Mouse (Mus musculus): ENCODE measurements at regions not wholly inside any gene's neighbourhood (a gene's known extent, or its start where the extent isn't known, plus 50 kb on each side); places are given as distances from the start of the nearest gene placed in this dataset.
A peak's percentile ranks its signal among the peaks of the same experiment; 100 is the strongest.

GRCm38 (mm10) chr1:109471671-109472070 lies 510.6 kb upstream of the Cdh7 start:
- no peak overlapping the region for H3K4me3 ChIP-seq (ENCODE audit: low read depth, low read length)
- no peaks in the 10 kb centered on the region for H3K27me3 ChIP-seq (ENCODE audit: insufficient read depth, low read length)
- no peak overlapping the region for H3K9ac ChIP-seq (replicated peaks; ENCODE audit: low read length, poor library complexity, severe bottlenecking)
- ATAC-seq (ENCODE audit: low FRiP score) (no peak), DNase-seq (ENCODE audit: low spot score) (peak; percentile 84)
- 71% methylated on average over 3 of the region's 3 CpGs for WGBS
- no peaks in the 10 kb centered on the region for H3K9me3 ChIP-seq (ENCODE audit: low read length)
- H3K4me1 ChIP-seq (ENCODE audit: insufficient read depth, low read length), result no peaks in the 10 kb centered on the region
- TF ChIP-seq CTCF (IDR thresholded peaks at IDR 0.05), result no peak
- no peak overlapping the region for H3K27ac ChIP-seq (ENCODE audit: low read depth, low read length)
- no peaks in the 10 kb centered on the region for H3K36me3 ChIP-seq (ENCODE audit: insufficient read depth, low read length)
- H3K4me2 ChIP-seq (ENCODE audit: low read depth, low read length, poor library complexity, severe bottlenecking), result no peak overlapping the region

GRCm38 (mm10) chr1:109481387-109481786 lies 500.8 kb upstream of the Cdh7 start:
- 53% methylated on average over 3 of the region's 3 CpGs for WGBS
- H3K4me2 ChIP-seq (ENCODE audit: low read depth, low read length, poor library complexity, severe bottlenecking), result no peak overlapping the region
- TF ChIP-seq CTCF (IDR thresholded peaks at IDR 0.05), result no peak
- no peaks in the 10 kb centered on the region for H3K27me3 ChIP-seq (ENCODE audit: insufficient read depth, low read length)
- no peak overlapping the region for H3K9ac ChIP-seq (replicated peaks; ENCODE audit: low read length, poor library complexity, severe bottlenecking)
- H3K36me3 ChIP-seq (ENCODE audit: insufficient read depth, low read length), result no peaks in the 10 kb centered on the region
- DNase-seq (ENCODE audit: low spot score) (peak; percentile 3), ATAC-seq (ENCODE audit: low FRiP score) (no peak)
- no peak overlapping the region for H3K4me3 ChIP-seq (ENCODE audit: low read depth, low read length)
- H3K27ac ChIP-seq (ENCODE audit: low read depth, low read length), result no peak overlapping the region
- no peaks in the 10 kb centered on the region for H3K4me1 ChIP-seq (ENCODE audit: insufficient read depth, low read length)
- no peaks in the 10 kb centered on the region for H3K9me3 ChIP-seq (ENCODE audit: low read length)

GRCm38 (mm10) chr1:109495936-109496335 lies 486.3 kb upstream of the Cdh7 start:
- no peaks in the 10 kb centered on the region for H3K4me1 ChIP-seq (ENCODE audit: insufficient read depth, low read length)
- no peak overlapping the region for H3K4me3 ChIP-seq (ENCODE audit: low read depth, low read length)
- no peaks in the 10 kb centered on the region for H3K36me3 ChIP-seq (ENCODE audit: insufficient read depth, low read length)
- DNase-seq (ENCODE audit: low spot score) (no peak), ATAC-seq (ENCODE audit: low FRiP score) (no peak)
- H3K27ac ChIP-seq (ENCODE audit: low read depth, low read length), result no peak overlapping the region
- no peaks in the 10 kb centered on the region for H3K9me3 ChIP-seq (ENCODE audit: low read length)
- no peak for TF ChIP-seq CTCF (IDR thresholded peaks at IDR 0.05)
- no peak overlapping the region for H3K4me2 ChIP-seq (ENCODE audit: low read depth, low read length, poor library complexity, severe bottlenecking)
- 79% methylated on average over 1 of the region's 1 CpGs for WGBS
- H3K27me3 ChIP-seq (ENCODE audit: insufficient read depth, low read length), result no peaks in the 10 kb centered on the region
- no peak overlapping the region for H3K9ac ChIP-seq (replicated peaks; ENCODE audit: low read length, poor library complexity, severe bottlenecking)

GRCm38 (mm10) chr1:109512632-109513259 lies 469.5 kb upstream of the Cdh7 start:
- DNase-seq (ENCODE audit: low spot score), result peak; percentile 69
- H3K4me2 ChIP-seq (ENCODE audit: low read depth, low read length, poor library complexity, severe bottlenecking), result no peak overlapping the region
- H3K27ac ChIP-seq (ENCODE audit: low read depth, low read length), result no peak overlapping the region
- ATAC-seq (ENCODE audit: low FRiP score), result no peak
- H3K9ac ChIP-seq (replicated peaks; ENCODE audit: low read length, poor library complexity, severe bottlenecking), result no peak overlapping the region
- no peaks in the 10 kb centered on the region for H3K27me3 ChIP-seq (ENCODE audit: insufficient read depth, low read length)
- WGBS, result 84% methylated on average over 1 of the region's 1 CpGs
- TF ChIP-seq CTCF (IDR thresholded peaks at IDR 0.05), result no peak
- no peaks in the 10 kb centered on the region for H3K36me3 ChIP-seq (ENCODE audit: insufficient read depth, low read length)
- H3K4me3 ChIP-seq (ENCODE audit: low read depth, low read length), result no peak overlapping the region
- no peaks in the 10 kb centered on the region for H3K9me3 ChIP-seq (ENCODE audit: low read length)
- H3K4me1 ChIP-seq (ENCODE audit: insufficient read depth, low read length), result no peaks in the 10 kb centered on the region

- no peaks in the 10 kb centered on the region for H3K27me3 ChIP-seq (ENCODE audit: insufficient read depth, low read length)
- 18% methylated on average over 1 of the region's 1 CpGs for WGBS
- H3K4me3 ChIP-seq (ENCODE audit: low read depth, low read length), result no peak overlapping the region
- DNase-seq (ENCODE audit: low spot score), result peak; percentile 44
- no peak overlapping the region for H3K9ac ChIP-seq (replicated peaks; ENCODE audit: low read length, poor library complexity, severe bottlenecking)
- no peaks in the 10 kb centered on the region for H3K4me1 ChIP-seq (ENCODE audit: insufficient read depth, low read length)
- H3K27ac ChIP-seq (ENCODE audit: low read depth, low read length), result no peak overlapping the region
- H3K9me3 ChIP-seq (ENCODE audit: low read length), result no peaks in the 10 kb centered on the region
- no peak for ATAC-seq (ENCODE audit: low FRiP score)
- TF ChIP-seq CTCF (IDR thresholded peaks at IDR 0.05), result no peak
- H3K36me3 ChIP-seq (ENCODE audit: insufficient read depth, low read length), result no peaks in the 10 kb centered on the region
- no peak overlapping the region for H3K4me2 ChIP-seq (ENCODE audit: low read depth, low read length, poor library complexity, severe bottlenecking)
Measured at GRCm38 (mm10) chr1:109514375-109514774, 467.9 kb upstream of the Cdh7 start.
